Mouse (Mus musculus) kidney, embryonic 16.5 days (tissue): ENCODE results near the gene Tyro3. TPM values are rescaled to one million over a fixed set of nuclear protein-coding genes. Genes with fewer than 3 reads are reported as not detected.

Source experiments
- ATAC-seq: fragments of 200-750 bp; cut with Nextera tagmentation; 2 replicates; pipeline ENCODE4 v1.8.0; 2017; ENCODE audit warnings: moderate TSS enrichment; ENCODE audit not compliant: low FRiP score, low TSS enrichment
- H3K27ac ChIP-seq: fragments of 300-500 bp; sonication (generic); 2 replicates; pipeline ENCODE4 v1.5.1; 2014; ENCODE audit warnings: low read length
- H3K27me3 ChIP-seq: fragments of 300-500 bp; sonication (generic); 2 replicates; pipeline ENCODE4 v1.6.1; 2014; ENCODE audit warnings: low read length, control low read depth, mixed read lengths; ENCODE audit not compliant: insufficient read depth
- H3K36me3 ChIP-seq: fragments of 300-500 bp; sonication (generic); 2 replicates; pipeline ENCODE4 v1.6.1; 2014; ENCODE audit warnings: low read length, control low read depth, mixed read lengths; ENCODE audit not compliant: insufficient read depth
- H3K4me1 ChIP-seq: fragments of 300-500 bp; sonication (generic); 2 replicates; pipeline ENCODE4 v1.6.1; 2014; ENCODE audit warnings: low read length, control low read depth, mixed read lengths; ENCODE audit not compliant: insufficient read depth
- H3K4me2 ChIP-seq: fragments of 300-500 bp; sonication (generic); replicated peaks from 2 replicates; pipeline ENCODE4 v1.6.1; 2014; ENCODE audit warnings: low read depth, low read length
- H3K4me3 ChIP-seq: fragments of 300-500 bp; sonication (generic); 2 replicates; pipeline ENCODE4 v1.5.1; 2014; ENCODE audit warnings: mild to moderate bottlenecking, low read length
- H3K9ac ChIP-seq: fragments of 300-500 bp; sonication (generic); replicated peaks from 2 replicates; pipeline ENCODE4 v1.6.1; 2014; ENCODE audit warnings: low read length
- H3K9me3 ChIP-seq: fragments of 300-500 bp; sonication (generic); 2 replicates; pipeline ENCODE4 v1.6.1; 2016; ENCODE audit warnings: low read length, control low read depth
- WGBS: fragments of 180-500 bp; shearing (Covaris S2); extraction: QIAGEN DNeasy Blood & Tissue Kit; methylation state at CpG from one replicate; pipeline ENCODE4 v1.1.7; 2014; 5-methylcytosine and 5-hydroxymethylcytosine counted together
- polyA plus RNA-seq: library from polyadenylated mRNA; unstranded; fragments of >200 nt; fragmentation: Nextera tagmentation; extraction: Ambion mirVana; gene quantifications from 2 replicates; pipeline ENCODE4 v1.2.1, GENCODE M21; 2015

Gene Tyro3
- polyA plus RNA-seq, 1 experiment from 2014 or later, result 15.2 TPM

DNA sequence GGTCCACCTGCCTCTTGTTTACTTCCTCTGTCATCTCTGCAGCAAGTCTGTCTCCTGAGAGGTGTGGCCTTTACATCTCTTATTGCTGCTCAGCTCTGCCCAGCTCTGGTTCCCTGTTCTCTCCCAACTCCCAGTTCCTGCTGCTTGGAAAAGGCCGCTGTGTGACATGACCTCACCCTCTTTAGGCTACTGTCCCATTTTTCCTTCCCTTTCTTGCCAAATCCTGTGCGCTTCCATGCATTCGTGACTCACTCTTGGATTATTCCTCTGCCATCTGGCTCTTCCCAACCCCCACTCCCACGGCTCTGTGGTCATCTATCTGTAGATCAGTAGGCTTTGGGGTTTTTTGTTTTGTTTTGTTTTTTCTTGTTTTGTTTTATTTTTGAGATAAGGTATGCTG is 49.4 kb downstream of the Tyro3 start:
- H3K27me3 ChIP-seq, result no peaks in the 10 kb centered on the region
- H3K9ac ChIP-seq, result no peak overlapping the region
- H3K9me3 ChIP-seq, result no peaks in the 10 kb centered on the region
- H3K4me2 ChIP-seq, result no peak overlapping the region
- ATAC-seq, result no peak
- no peak overlapping the region for H3K27ac ChIP-seq
- 69% methylated on average over 4 of the region's 4 CpGs for WGBS
- H3K4me1 ChIP-seq, result no peaks in the 10 kb centered on the region
- no peak overlapping the region for H3K4me3 ChIP-seq
- H3K36me3 ChIP-seq, result no peaks in the 10 kb centered on the region

DNA sequence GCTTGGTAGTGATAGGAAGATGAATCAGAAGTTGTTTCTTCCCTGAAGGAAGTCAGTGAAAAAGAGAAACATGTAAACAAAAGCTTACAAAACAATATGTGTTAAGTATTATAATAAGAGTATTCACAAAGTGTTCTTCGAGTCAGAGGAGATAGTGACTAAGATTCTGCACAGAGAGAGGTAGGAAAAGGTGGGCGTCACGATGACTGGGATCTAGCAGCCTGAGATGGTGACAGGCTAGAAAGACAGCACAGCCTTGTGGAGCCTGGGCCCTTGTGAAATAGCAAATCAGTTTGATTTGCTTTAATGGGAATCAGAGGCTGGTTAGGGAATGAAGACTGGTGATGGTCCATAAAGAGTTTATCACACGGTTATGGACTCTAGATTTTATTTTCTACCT is 56.3 kb downstream of the Tyro3 start:
- Histone ChIP-seq H3K4me2 (no peak overlapping the region), H3K4me1 (no peaks in the 10 kb centered on the region), H3K36me3 (no peaks in the 10 kb centered on the region), H3K27me3 (no peaks in the 10 kb centered on the region), H3K9me3 (no peaks in the 10 kb centered on the region), H3K9ac (no peak overlapping the region), H3K4me3 (no peak overlapping the region), H3K27ac (no peak overlapping the region)
- WGBS, result 83% methylated on average over 4 of the region's 4 CpGs
- ATAC-seq, result no peak

DNA sequence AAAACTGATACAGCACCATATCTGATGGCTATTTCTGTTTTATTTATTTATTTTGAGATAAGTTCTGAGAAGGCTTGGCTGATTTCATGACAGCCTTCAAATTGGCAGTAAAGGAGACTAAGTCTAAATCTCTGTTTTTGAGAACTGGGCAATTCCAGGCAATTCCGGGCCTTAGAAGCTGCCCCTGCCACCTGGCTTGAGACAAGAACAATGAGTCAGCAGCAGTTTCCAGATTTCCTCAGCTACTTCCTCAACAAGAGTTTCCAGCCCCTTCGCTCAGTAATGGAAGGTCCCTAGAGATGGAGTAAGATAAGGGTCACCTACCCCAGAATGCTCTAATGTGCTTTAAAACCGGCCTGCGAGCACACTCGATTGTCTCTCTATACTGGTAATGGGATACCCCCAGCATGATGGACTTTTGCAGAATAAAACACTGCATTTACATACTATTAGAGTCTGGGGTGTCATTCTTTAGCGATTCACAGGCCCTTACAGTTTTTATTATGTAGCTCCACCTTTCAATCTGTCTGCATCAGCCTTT is 57.8 kb downstream of the Tyro3 start:
- Histone ChIP-seq H3K4me1 (no peaks in the 10 kb centered on the region), H3K9ac (no peak overlapping the region), H3K4me2 (no peak overlapping the region), H3K27ac (no peak overlapping the region), H3K36me3 (no peaks in the 10 kb centered on the region), H3K9me3 (no peaks in the 10 kb centered on the region), H3K4me3 (no peak overlapping the region), H3K27me3 (no peaks in the 10 kb centered on the region)
- no peak for ATAC-seq
- 60% methylated on average over 6 of the region's 6 CpGs for WGBS

DNA sequence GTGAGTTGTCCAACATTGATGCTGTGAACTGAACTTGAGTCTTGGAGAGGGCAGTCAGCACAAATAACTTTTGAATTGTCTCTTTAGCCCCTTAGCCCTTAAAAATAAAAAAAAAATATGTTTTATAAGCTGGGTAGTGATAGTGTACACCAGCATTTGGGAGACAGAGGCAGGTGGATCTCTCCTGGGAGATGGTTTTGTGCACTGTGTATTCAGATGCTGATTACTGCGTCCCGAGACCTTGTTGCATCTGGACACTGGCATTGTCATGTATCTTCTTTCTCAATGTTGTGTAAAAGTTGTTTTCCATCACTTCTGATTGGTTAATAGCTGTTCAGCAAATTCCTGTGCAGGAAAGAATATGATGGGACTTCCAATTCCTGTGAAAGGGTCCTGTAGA is 59.8 kb downstream of the Tyro3 start:
- no peaks in the 10 kb centered on the region for H3K27me3 ChIP-seq
- H3K9ac ChIP-seq, result no peak overlapping the region
- H3K27ac ChIP-seq, result no peak overlapping the region
- no peaks in the 10 kb centered on the region for H3K36me3 ChIP-seq
- H3K4me3 ChIP-seq, result no peak overlapping the region
- ATAC-seq, result no peak
- H3K4me2 ChIP-seq, result no peak overlapping the region
- no peaks in the 10 kb centered on the region for H3K9me3 ChIP-seq
- 85% methylated on average over 2 of the region's 2 CpGs for WGBS
- no peaks in the 10 kb centered on the region for H3K4me1 ChIP-seq

DNA sequence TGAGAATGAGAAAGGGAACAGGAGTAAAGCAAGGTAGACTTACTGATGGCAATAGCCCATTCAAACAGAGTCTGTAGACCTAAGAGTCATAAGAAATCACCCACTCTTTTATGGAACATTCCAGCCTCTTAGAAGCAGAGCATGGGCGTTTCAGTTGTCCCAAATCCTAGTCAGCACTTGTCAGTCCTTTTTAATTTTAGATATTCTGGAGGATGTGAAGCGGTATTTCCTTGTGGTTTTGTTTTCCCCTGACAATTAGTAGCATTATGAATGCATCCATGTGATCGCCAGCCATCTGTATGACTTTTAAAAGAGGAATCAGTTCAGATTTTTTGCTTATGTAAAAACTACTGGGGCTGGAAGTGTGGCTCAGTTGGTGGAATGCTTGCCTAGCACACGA is 67.0 kb downstream of the Tyro3 start:
- Histone ChIP-seq H3K9ac (no peak overlapping the region), H3K4me2 (no peak overlapping the region), H3K9me3 (no peaks in the 10 kb centered on the region), H3K36me3 (no peaks in the 10 kb centered on the region), H3K4me1 (no peaks in the 10 kb centered on the region), H3K27me3 (0 out of 2 replicates have a peak, but pooled peaks cover 4% of the 10 kb centered on the region), H3K27ac (no peak overlapping the region), H3K4me3 (no peak overlapping the region)
- no peak for ATAC-seq
- WGBS, result 67% methylated on average over 4 of the region's 4 CpGs

Other genes starting within 250 kb of the Tyro3 start
- 73.2 and 78.0 TPM in 2 replicates for gene Nusap1, start 179.4 kb upstream of the Tyro3 start, polyA plus RNA-seq
- gene Oip5, start 179.3 kb upstream of the Tyro3 start, polyA plus RNA-seq, result 28.9 and 31.2 TPM in 2 replicates
- 52.9 and 57.2 TPM in 2 replicates for gene Ndufaf1, start 134.9 kb upstream of the Tyro3 start, polyA plus RNA-seq
- 35.5 and 45.6 TPM in 2 replicates for gene Rtf1, start 122.7 kb upstream of the Tyro3 start, polyA plus RNA-seq
- gene Itpka, start 55.4 kb upstream of the Tyro3 start, polyA plus RNA-seq, result 0.81 and 1.2 TPM in 2 replicates
- 0.46 and 0.96 TPM in 2 replicates for gene Ltk, start 37.3 kb upstream of the Tyro3 start, polyA plus RNA-seq
- 32.1 and 35.9 TPM in 2 replicates for gene Rpap1, start 10.2 kb upstream of the Tyro3 start, polyA plus RNA-seq
- 24.7 and 28.3 TPM in 2 replicates for gene Mga, start 99.5 kb downstream of the Tyro3 start, polyA plus RNA-seq
- gene Mapkbp1, start 175.0 kb downstream of the Tyro3 start, polyA plus RNA-seq, result 3.2 and 4.0 TPM in 2 replicates
- 24.7 and 25.2 TPM in 2 replicates for gene Jmjd7, start 229.8 kb downstream of the Tyro3 start, polyA plus RNA-seq
- gene Gm28042, start 229.8 kb downstream of the Tyro3 start, polyA plus RNA-seq, result 4.0 and 6.0 TPM in 2 replicates
- gene Pla2g4b, start 235.7 kb downstream of the Tyro3 start, polyA plus RNA-seq, result 2.0 and 2.6 TPM in 2 replicates